Mouse (Mus musculus): ENCODE data around the gene Bloc1s3.
"Not testable (repeated sequence)": the region's sequence is repeated elsewhere in the genome, so short reads cannot be mapped to it uniquely, and the experiment has no call there.

Bloc1s3 gene

DNA sequence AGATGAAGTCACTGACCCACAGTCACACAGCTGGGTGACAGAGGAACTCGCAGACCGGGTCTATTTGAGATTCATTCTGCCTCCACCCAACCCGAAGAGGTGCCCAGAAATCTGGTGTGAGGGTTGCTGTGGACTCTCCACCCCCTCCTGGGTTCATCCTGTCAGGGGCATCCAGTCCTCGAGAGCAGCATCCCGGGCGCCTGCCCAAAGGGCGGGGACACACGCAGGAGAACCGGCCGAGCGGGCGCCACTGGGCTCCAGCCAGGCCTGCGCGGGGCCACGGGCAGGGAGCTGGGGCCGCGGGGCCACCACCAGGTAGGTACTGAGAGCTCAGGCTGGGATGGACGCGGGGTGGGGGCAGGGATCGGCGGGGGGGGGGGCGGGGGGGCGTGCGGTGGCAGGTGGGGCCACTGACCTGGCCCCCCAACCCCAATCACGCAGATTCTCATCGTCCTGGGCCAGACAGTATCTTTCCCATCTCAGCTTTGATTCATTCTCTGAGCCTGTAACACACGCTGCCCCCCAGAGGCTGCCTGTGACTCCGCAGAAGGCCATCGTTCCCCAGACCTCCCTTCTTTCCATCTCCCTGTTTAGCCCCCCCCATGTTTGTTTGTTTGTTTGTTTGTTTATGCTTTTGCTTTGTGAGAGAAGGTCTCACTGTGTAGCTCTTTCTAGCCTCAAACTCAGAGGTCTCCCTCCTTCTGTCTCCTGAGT is 9.6 kb upstream of the Bloc1s3 start, which contains the start of gene Nkpd1:
Gene Nkpd1 (plus strand): TSS at position 187 of the 714 bp plus-strand sequence.
- DNase-seq (ENCODE audit: low spot score in 2 of 2) = peak in 1 of 2 experiments; percentile 44

DNA sequence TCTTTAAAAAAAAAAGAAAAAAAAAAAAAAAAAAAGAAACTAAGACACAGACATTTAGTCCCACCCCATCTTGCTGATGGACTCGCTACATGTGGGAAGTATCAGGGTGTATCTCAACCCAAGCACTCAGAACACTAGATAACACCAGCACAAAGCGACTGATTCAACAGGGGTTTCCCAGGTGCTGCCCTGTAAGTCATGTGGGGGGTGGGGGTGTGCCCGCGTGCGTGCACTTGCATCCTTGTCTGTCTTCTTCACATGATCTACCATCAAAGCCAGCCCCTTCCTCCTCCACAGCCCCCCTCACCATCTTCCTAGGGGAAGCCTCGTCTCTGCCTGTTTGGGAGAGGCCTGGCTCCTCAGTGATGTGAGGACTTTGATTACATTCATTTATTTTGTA is 4.2 kb upstream of the Bloc1s3 start:
- DNase-seq (ENCODE audit: low spot score in 2 of 2) = peak in 1 of 2 experiments; percentile 21

DNA sequence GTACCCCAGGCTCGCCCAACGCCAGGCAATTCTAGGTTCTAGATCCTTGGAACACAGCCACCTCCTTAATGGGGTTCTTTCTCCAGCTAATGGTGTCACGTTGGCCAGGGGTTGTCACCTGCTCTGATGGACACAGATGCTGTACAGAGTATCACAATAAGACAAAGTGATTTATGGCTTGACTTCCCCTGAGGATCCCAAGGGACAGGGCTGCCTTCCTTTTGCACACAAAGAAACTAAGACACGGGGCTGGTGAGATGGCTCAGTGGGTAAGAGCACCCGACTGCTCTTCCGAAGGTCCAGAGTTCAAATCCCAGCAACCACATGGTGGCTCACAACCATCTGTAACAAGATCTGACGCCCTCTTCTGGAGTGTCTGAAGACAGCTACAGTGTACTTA is 3.8 kb upstream of the Bloc1s3 start:
- DNase-seq (ENCODE audit: low spot score in 2 of 2) = not testable (repeated sequence)

DNA sequence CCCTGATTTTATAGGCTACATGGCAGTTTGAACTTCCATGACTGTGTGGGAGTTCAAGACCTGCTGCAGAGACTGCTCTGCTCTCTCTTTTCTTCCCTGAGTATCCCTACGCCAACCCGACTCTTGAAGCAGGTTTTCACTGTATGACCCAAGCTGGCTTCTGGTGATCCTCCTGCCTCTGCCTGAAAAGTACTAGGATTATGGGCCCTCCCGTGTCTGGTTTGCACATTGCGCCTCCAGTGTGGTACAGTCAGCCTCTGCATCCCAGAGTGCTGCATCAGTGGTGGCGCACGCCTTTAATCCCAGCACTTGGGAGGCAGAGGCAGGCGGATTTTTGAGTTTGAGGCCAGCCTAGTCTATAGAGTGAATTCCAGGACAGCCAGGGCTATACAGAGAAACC is 1.6 kb upstream of the Bloc1s3 start:
- DNase-seq (ENCODE audit: low spot score in 2 of 2) = no peak

DNA sequence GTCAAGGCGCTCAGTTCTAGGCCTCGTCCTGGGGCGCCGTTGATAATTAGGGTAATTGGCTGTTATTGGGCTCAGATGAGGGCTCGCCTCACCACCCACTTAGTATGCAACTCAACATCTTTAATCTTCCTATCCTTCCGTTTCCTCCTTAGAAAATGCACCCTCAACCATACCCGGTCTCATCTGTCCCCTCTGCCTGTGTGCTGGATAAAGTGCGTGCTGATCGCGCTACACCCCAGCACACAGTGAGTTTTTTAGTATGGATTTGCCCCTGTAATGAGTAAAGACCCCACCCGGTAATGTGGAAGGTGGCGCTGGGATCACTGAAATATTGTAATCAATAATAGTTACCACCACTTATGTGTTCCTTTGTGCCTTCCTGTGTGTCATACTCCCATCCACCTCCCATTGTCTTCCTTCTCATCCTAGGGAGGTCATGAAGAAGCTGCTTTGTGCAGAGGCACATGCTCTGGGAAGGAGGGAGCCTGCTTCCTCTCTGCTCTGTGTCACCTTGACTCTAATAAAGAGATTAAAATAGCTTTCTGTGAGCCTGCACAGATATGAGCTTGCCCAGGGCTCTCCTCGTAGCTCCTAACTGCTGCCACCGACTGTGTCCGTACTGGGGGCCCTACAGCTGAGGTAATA is 879 bp upstream of the Bloc1s3 start:
- no peak for DNase-seq (ENCODE audit: low spot score in 2 of 2)

DNA sequence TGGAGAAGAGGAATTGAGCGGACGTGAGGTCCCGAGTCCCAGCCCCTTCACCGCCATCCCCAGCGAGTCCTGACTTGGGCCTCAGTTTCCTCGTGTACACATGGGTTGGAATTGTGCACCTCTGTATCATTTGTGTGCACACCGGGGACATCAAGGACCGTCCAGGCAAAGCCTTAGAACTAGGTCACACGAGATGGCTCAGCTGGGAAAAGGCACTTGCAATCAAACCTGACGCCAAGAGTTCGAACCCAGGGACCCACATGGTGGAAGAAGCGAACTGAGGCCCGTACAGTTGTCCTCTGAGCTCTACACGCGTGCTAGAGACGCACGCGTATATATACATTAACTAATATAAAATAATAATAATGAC is 570 bp downstream of the Bloc1s3 start:
- DNase-seq (ENCODE audit: low spot score in 2 of 2) = no peak

DNA sequence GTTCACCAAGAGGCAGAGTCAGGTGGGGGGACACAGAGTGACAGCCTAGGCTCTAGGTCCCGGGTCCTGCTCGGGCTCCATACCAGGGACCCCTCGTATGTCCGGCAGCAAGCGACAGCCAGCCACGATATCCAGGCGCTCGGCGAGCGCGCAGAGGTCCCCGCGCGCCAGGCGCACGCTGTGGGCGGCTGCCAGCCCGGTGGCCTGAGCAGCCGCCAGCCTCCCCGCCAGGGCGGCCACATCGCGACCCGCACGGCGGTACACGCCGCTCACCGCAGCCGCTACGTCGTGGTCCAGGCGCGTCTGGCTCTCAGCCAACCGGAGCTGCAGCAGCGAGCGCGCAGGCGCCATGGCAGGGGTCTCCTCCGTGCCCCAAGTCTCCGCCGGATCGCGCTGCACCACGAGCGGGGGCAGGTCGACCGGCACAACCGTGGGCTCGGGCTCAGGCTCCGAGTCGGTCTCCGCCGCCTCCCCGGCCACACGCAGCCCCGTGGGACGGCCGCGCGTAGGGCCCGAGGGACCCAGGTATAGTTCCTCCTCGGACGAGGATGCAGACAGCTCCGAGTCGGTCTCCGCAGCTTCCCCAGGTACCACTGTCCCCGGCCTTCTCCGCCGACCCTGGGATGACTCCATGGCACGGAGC is 1.1 kb downstream of the Bloc1s3 start:
- DNase-seq (ENCODE audit: low spot score in 2 of 2) = peak; percentile 79 to 83

DNA sequence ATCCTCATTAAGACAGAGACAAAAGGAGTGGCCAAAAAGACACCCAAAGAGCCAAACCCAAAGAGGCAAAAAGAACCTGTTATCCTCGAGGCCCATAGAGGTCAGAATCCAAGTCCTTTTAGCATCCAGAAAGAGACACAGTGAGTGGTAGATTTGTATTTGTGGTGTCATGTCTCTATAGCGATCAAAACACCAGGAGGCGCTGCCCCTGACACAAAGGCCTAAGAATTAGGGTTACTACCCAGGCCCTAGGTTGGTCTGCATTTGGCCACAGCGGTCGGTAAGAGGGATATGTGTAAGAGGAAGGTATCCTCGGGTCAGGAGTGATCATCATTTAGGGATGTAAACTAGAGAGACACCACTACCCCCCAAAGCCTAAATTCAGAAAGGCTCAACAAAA is 1.8 kb downstream of the Bloc1s3 start:
- no peak for DNase-seq (ENCODE audit: low spot score in 2 of 2)

DNA sequence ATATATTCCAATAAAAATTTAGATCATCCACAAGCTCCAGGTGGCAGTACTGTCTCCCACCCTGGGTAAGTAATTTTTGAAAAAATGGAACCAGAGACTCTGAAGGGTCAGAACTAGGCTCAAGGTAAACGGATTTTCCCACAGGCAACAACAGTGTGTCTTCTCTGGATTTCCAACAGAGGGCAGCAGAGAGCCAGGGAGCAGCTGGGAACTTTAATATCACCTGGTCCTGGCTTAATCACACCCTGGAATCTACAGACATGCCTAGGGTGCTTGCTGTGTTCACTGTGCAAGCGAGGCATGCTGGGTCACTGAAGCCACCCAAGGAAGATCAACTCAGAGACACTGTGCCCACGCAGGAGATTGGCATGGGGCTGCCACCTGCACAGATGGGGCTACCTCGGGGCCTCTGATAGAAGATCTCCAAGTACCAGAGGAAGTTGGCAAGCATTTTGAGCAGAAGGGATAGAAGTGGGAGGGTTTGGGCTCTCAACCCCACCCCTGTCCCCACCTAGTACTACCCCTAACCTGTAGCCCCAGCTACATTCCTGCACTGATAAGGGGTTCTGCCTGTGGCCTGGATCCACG is 4.6 kb downstream of the Bloc1s3 start:
- DNase-seq (ENCODE audit: low spot score in 2 of 2) = no peak

DNA sequence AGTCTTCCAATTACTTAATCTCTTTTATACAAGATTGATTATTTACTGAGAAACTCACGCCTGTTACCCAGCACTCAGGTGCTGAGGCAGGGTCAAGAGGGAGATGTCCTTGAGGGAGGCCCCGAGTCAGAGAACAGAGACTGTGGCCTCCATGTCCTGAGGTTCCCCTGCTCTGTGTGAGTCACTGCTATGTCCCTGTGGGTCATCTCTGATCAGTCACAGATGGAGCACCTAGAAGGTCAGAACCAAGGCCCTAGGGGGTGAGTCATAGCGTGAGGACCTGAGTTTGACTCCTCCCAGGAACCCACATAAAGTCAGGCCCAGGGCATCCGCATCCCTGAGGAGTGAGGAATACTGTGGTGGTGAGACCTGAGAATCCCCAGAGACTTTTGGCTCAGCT is 6.5 kb downstream of the Bloc1s3 start:
- DNase-seq (ENCODE audit: low spot score in 2 of 2) = no peak

DNA sequence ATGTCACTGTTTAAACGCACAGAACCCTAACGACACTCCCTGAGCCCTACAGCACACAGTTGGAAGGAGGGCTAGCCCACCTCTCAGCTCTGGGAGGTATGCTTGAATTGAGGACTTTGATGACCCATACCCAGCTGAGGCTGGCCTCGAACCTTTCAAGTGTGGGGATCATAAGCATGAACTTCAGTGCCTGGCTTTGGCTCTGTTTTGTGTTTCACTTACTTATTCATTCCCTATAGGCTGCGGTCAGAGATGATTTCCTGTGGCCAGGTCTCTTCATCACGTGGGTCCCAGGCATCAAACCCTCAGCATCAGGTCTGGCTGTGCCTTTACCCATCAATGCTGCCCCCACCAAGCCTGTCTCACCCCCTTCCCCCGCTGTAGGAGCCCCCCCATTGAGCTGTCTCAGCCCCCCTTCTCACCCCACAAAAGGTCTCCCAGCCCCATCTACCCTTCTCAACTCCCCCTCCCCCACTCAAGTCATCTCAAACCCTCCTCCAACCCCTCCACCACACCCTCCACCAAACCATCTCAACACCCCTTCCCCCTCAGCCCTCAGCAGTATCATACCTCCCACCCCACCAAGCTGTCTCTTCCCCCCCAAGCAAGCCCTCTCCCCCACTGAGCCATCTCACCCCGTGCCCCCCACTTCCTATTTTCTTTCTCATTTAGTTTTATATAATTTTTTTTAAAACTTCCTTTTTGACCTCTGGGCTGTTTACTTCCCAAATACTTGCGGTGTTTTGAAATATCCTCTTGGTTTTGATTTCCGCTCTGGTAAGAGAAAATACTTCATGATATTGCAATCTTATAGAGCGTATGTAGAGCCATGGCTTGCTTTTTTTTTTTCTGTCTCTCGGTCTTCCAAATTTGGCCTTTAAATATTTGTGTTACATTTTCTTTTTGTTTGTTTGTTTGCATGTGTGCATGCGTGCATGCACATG is 7.5 kb downstream of the Bloc1s3 start:
- DNase-seq (ENCODE audit: low spot score in 2 of 2) = no peak

DNA sequence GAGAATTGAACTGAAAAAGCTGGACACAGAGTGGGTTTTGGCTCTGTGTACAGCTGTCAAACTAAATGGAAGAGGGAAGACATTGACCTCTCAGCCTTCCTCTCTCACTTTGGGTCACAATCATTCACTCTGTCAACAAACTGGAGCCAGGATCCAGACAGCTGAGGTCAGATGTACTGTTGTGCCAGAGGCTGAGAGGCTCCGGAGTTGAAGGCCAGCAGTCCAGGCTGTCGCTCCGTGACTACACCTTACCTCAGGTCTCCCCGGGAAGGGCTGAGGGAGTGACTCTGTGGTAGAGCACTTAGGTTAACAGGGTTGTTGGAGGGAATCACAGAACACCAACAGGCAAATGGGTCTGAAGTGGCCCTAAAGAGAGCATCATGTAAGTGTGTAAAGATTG is 9.8 kb downstream of the Bloc1s3 start:
- DNase-seq (ENCODE audit: low spot score in 2 of 2) = no peak

DNA sequence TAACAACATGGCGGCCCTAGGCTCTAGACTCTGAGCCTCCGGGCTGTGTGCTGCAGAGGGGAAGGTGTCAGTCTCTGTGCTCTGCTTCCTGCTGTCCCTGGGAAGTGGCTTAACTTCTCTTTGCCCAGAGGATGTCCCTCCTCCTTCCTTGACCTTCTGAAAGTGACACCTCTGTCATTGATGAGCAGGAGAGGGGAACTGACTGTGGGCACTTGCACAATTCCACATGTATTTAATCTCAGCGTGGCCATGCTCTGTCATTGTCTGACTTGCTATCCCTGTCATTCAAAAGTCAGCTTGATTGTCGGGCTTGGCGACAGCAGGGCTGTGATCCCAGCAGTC is 12.0 kb downstream of the Bloc1s3 start:
- DNase-seq (ENCODE audit: low spot score in 2 of 2) = no peak

DNA sequence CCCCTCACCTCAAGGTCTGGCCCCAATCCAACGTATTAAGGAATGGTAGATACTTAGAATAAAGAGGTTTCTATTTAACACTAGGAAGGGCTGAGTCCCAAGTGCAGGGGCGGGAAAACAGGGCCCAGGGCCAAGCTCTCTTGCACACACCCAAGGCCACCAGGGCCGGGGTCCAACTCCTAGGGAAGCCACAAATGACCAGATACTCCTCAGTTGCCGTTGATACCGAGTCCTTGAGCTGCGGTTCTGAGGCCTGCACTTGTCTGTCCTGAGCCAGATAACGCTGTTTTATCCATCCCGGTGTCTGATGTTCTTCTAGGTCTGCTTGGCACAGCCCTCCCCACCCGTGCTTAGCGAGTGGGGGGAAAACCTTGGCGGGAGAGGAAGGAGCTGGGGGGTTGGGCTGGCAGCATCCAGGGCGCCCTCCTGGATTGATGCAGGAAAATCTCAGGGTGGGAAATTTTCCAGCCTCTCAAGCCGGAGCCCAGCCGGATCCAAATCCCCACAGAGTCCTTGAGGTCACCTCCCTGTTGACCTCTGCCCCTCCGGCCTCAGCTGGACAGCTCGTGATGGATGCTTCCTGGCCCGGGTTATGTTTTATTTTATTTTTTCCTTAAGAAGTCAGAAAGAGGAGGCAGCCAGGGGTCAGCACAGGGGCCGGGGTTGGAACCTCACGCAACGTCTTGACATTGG is 12.5 kb downstream of the Bloc1s3 start:
- no peak for DNase-seq (ENCODE audit: low spot score in 2 of 2)

DNA sequence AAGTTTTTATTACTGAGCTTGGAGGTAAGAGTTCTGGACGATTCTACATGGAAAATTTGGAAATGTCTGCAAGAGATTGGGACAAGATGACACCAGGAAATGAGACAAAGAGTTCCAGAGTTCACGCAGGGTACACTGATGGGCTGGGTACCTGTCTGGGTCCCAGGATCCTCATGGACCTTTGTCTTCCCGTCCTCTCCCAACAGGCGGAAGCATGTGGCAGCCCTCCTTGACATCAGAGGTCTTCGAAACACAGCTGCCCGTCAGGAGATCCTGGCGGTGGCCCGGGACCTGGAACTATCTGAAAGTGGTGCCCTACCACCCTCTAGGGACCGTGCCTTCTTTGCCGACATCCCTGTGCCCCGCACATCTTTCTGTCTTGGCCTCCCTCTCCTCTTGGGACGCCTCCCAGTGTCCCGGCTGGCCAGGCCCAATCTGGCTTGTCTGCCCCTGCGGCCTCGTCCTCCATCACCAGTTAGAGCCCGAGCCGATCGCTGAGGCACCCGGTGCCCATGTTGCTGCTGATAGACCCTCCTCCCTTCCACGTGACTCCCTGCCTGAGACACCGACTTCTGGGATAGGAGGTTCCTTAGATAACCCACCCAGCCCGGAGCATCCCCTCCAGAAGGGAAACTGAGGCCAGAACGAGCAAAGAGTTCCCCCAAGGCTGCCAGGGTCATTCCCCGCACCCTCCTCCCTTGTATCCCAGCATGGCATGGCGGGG is 13.3 kb downstream of the Bloc1s3 start:
- no peak for DNase-seq (ENCODE audit: low spot score in 2 of 2)

DNA sequence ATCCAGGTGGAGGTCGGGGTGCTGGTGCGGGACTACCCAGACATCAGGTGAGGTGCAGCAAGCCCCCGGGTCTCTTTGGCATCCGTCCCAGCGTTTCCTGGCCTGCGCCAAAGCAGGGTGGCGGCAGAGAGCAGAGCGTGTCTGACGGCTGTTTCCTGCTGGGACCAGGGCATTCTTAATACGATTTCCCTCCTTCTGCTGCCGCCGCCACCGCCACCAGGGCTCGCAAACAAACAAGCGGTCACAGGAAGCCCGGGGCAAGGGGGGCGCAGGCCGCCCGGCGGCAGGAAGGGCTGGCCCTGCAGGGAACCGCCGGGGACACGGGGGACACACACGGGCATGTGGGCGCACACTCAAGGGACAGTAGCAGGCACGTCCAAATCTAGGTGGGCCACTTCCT is 16.4 kb downstream of the Bloc1s3 start:
- DNase-seq (ENCODE audit: low spot score in 2 of 2) = no peak

DNA sequence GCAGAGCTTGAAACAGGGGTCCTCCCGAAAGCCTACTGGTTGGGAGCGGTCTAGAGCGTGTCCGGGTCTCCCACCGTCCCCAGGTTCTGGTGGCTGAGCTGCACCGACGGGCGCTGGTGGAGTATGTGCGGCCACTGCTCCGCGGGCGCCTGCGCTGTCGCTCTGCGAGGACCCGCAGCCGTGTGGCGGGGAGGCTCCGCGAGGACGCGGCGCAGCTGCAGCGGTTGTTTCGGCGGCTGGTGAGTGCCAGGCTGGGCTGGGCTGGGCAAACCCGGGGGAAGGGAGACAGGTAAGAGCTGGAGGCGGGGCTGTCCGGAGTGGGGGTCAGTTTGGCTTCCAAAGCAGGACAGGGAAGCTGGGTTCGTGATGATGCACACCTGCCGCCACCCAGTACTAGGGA is 18.6 kb downstream of the Bloc1s3 start:
- DNase-seq (ENCODE audit: low spot score in 2 of 2) = no peak

DNA sequence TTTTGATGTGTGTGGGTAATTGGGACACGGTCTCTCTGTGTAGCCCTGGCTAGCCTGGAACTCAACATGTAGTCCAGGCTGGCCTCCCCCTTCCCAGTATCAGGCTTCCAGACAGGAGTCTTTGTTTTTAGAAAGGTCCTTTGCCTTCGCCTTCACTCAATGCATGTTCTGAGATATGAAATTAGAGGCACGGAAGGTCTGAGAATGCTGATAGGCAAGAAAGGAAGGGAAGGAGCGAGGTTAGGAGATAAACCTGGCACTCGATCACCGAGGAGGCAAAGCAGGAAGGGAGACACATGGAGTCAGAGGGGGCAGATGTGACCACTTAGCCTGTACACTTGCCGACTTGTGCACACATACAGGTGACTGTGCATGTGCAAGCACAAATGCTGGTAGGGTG is 21.6 kb downstream of the Bloc1s3 start:
- no peak for DNase-seq (ENCODE audit: low spot score in 2 of 2)

DNA sequence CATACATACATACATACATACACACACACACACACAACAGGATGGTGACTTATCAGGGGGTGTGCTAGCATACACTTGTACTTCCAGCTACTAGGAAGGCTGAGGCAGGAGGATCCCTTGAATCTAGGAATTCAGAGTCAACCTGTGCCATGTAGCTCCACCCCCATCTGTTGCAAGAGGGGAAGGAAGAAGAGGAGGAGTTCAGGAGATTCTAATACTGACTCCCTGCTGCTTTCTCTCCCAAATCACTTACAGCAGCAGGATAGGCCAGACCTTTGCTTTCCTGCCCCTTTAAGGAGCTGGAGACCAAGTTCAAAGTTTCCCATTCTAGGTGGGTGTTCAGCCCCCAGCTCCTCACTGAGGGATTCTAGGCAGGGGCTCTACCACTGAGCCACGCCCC is 22.7 kb downstream of the Bloc1s3 start:
- no peak for DNase-seq (ENCODE audit: low spot score in 2 of 2)

DNA sequence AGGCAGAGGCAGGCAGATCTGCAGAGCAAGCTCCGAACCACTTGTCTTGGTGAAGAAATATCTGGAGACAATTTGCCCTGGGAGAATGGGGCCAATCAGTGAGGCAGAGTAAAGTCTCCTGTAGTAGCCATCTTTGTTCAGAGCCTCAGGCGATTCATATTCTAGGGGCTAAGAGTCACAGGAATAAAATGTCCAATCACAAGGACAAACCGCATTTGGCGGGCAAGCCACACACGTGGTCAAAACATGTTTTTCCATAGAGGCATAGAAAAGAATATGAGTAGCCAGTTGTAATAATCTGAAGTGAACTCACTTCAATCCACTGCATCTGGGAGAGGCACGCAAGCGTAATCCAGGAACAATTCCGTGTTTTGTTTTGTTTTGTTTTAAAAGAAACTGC is 24.9 kb downstream of the Bloc1s3 start:
- no peak for DNase-seq (ENCODE audit: low spot score in 2 of 2)

Measured in right cerebral cortex, postnatal 10 days (tissue).